Mouse (Mus musculus) olfactory bulb, adult 2 months (tissue): ENCODE results near the gene Ociad1.

Experiments
- CTCF ChIP-seq: fragments of 200-500 bp; IDR thresholded peaks from 2 replicates; pipeline ENCODE4 v1.5.1; 2012; ENCODE audit warnings: low read depth, mild to moderate bottlenecking, low read length, moderate library complexity; ENCODE audit not compliant: insufficient read depth
- POLR2A ChIP-seq: fragments of 200-500 bp; IDR thresholded peaks from 2 replicates; pipeline ENCODE4 v1.6.1; 2012; ENCODE audit warnings: mild to moderate bottlenecking, low read depth, low read length, moderate library complexity; ENCODE audit not compliant: insufficient read depth

DNA sequence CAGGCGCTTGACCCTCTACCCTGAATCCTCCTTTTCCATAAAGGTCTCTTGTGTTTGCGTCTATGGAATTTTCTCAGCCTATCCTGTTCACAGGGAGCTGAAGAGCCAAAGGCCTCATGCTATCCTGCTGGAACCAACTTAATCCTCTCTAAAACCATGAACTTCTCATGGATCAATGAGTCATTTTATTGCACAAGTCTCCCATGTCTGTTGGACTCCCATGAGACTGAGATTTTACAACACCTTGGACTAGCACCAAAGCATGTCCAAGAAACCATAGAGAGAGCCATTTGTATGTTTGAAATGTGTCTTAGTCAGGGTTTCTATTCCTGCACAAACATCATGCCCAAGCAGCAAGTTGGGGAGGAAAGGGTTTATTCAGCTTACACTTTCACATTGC, 22.1 kb downstream of the Ociad1 start:
- TF ChIP-seq CTCF (no peak), POLR2A (no peak)
